Mouse (Mus musculus): ENCODE data around the gene Atp6v0a1. TPM values are rescaled to one million over a fixed set of nuclear protein-coding genes. Genes with fewer than 3 reads are reported as not detected.

Gene Atp6v0a1
- polyA plus RNA-seq, 1 experiment = 22.8 TPM

GRCm38 (mm10) chr11:101046440-101046839, 37.2 kb downstream of the Atp6v0a1 start:
- peaks cover 48% of the 10 kb centered on the region for H3K36me3 ChIP-seq (ENCODE audit: control insufficient read depth, insufficient read depth)

GRCm38 (mm10) chr11:101047502-101047901, 38.2 kb downstream of the Atp6v0a1 start:
- peaks cover 45% of the 10 kb centered on the region for H3K36me3 ChIP-seq (ENCODE audit: control insufficient read depth, insufficient read depth)
- H3K79me3 ChIP-seq (ENCODE audit: low read depth) = no peaks in the 10 kb centered on the region
- H3ac ChIP-seq (ENCODE audit: control insufficient read depth, insufficient read length, low read depth) = no peak overlapping the region
- no peak overlapping the region for H3K4me3 ChIP-seq (ENCODE audit: insufficient read depth, poor library complexity, severe bottlenecking)
- no peak for TF ChIP-seq MYOG (IDR thresholded peaks at IDR 0.05; ENCODE audit: control insufficient read depth, extremely low read depth, insufficient read length)
- no peak for TF ChIP-seq CTCF (IDR thresholded peaks at IDR 0.05; ENCODE audit: control insufficient read depth, insufficient read depth, insufficient read length)
- no peak for TF ChIP-seq FOSL1 (IDR thresholded peaks at IDR 0.05; ENCODE audit: insufficient read depth, low read length, poor library complexity, severe bottlenecking)
- no peak for TF ChIP-seq USF1 (IDR thresholded peaks at IDR 0.05; ENCODE audit: low read depth)
- no peak for TF ChIP-seq CEBPB (IDR thresholded peaks at IDR 0.05; ENCODE audit: low read depth)
- no peak for TF ChIP-seq MYOD1 (IDR thresholded peaks at IDR 0.05; ENCODE audit: control insufficient read depth, insufficient read length, low read depth)
- TF ChIP-seq MAX (IDR thresholded peaks at IDR 0.05) = no peak
- no peaks in the 10 kb centered on the region for H3K27me3 ChIP-seq (ENCODE audit: control insufficient read depth, insufficient read depth, insufficient read length)
- no peaks in the 10 kb centered on the region for H3K79me2 ChIP-seq (ENCODE audit: control insufficient read depth, insufficient read depth)

More at GRCm38 (mm10) chr11:101046440-101046839, 37.2 kb downstream of the Atp6v0a1 start:
- H3ac ChIP-seq (ENCODE audit: control insufficient read depth, insufficient read length, low read depth) = no peak overlapping the region
- TF ChIP-seq USF1 (IDR thresholded peaks at IDR 0.05; ENCODE audit: low read depth) (no peak), MYOG (IDR thresholded peaks at IDR 0.05; ENCODE audit: control insufficient read depth, extremely low read depth, insufficient read length) (no peak), MYOD1 (IDR thresholded peaks at IDR 0.05; ENCODE audit: control insufficient read depth, insufficient read length, low read depth) (no peak), CEBPB (IDR thresholded peaks at IDR 0.05; ENCODE audit: low read depth) (no peak), FOSL1 (IDR thresholded peaks at IDR 0.05; ENCODE audit: insufficient read depth, low read length, poor library complexity, severe bottlenecking) (no peak), MAX (IDR thresholded peaks at IDR 0.05) (no peak), CTCF (IDR thresholded peaks at IDR 0.05; ENCODE audit: control insufficient read depth, insufficient read depth, insufficient read length) (no peak)
- H3K27me3 ChIP-seq (ENCODE audit: control insufficient read depth, insufficient read depth, insufficient read length) = no peaks in the 10 kb centered on the region
- H3K79me2 ChIP-seq (ENCODE audit: control insufficient read depth, insufficient read depth) = no peaks in the 10 kb centered on the region
- no peaks in the 10 kb centered on the region for H3K79me3 ChIP-seq (ENCODE audit: low read depth)
- H3K4me3 ChIP-seq (ENCODE audit: insufficient read depth, poor library complexity, severe bottlenecking) = no peak overlapping the region

- H3K4me3 ChIP-seq (ENCODE audit: insufficient read depth, poor library complexity, severe bottlenecking) = no peak overlapping the region
- peaks cover 32% of the 10 kb centered on the region for H3K36me3 ChIP-seq (ENCODE audit: control insufficient read depth, insufficient read depth)
Measured at GRCm38 (mm10) chr11:101050359-101050758, 41.1 kb downstream of the Atp6v0a1 start.

GRCm38 (mm10) chr11:101051051-101051493, 41.8 kb downstream of the Atp6v0a1 start:
- no peak overlapping the region for H3K4me3 ChIP-seq (ENCODE audit: insufficient read depth, poor library complexity, severe bottlenecking)
- H3K79me2 ChIP-seq (ENCODE audit: control insufficient read depth, insufficient read depth) = no peaks in the 10 kb centered on the region
- peaks cover 24% of the 10 kb centered on the region for H3K36me3 ChIP-seq (ENCODE audit: control insufficient read depth, insufficient read depth)

More at GRCm38 (mm10) chr11:101050359-101050758, 41.1 kb downstream of the Atp6v0a1 start:
- Histone ChIP-seq H3ac (ENCODE audit: control insufficient read depth, insufficient read length, low read depth) (no peak overlapping the region), H3K27me3 (ENCODE audit: control insufficient read depth, insufficient read depth, insufficient read length) (no peaks in the 10 kb centered on the region), H3K79me3 (ENCODE audit: low read depth) (no peaks in the 10 kb centered on the region), H3K79me2 (ENCODE audit: control insufficient read depth, insufficient read depth) (no peaks in the 10 kb centered on the region)
- TF ChIP-seq MAX (IDR thresholded peaks at IDR 0.05) (no peak), USF1 (IDR thresholded peaks at IDR 0.05; ENCODE audit: low read depth) (no peak), CEBPB (IDR thresholded peaks at IDR 0.05; ENCODE audit: low read depth) (no peak), FOSL1 (IDR thresholded peaks at IDR 0.05; ENCODE audit: insufficient read depth, low read length, poor library complexity, severe bottlenecking) (no peak), CTCF (IDR thresholded peaks at IDR 0.05; ENCODE audit: control insufficient read depth, insufficient read depth, insufficient read length) (no peak), MYOG (IDR thresholded peaks at IDR 0.05; ENCODE audit: control insufficient read depth, extremely low read depth, insufficient read length) (no peak), MYOD1 (IDR thresholded peaks at IDR 0.05; ENCODE audit: control insufficient read depth, insufficient read length, low read depth) (no peak)

GRCm38 (mm10) chr11:101051617-101052016, 42.4 kb downstream of the Atp6v0a1 start:
- Histone ChIP-seq H3ac (ENCODE audit: control insufficient read depth, insufficient read length, low read depth) (no peak overlapping the region), H3K79me2 (ENCODE audit: control insufficient read depth, insufficient read depth) (no peaks in the 10 kb centered on the region), H3K79me3 (ENCODE audit: low read depth) (no peaks in the 10 kb centered on the region), H3K36me3 (ENCODE audit: control insufficient read depth, insufficient read depth) (peaks cover 19% of the 10 kb centered on the region), H3K4me3 (ENCODE audit: insufficient read depth, poor library complexity, severe bottlenecking) (no peak overlapping the region), H3K27me3 (ENCODE audit: control insufficient read depth, insufficient read depth, insufficient read length) (no peaks in the 10 kb centered on the region)
- TF ChIP-seq MYOD1 (IDR thresholded peaks at IDR 0.05; ENCODE audit: control insufficient read depth, insufficient read length, low read depth) (no peak), FOSL1 (IDR thresholded peaks at IDR 0.05; ENCODE audit: insufficient read depth, low read length, poor library complexity, severe bottlenecking) (no peak), CTCF (IDR thresholded peaks at IDR 0.05; ENCODE audit: control insufficient read depth, insufficient read depth, insufficient read length) (no peak), MAX (IDR thresholded peaks at IDR 0.05) (no peak), MYOG (IDR thresholded peaks at IDR 0.05; ENCODE audit: control insufficient read depth, extremely low read depth, insufficient read length) (no peak), USF1 (IDR thresholded peaks at IDR 0.05; ENCODE audit: low read depth) (no peak), CEBPB (IDR thresholded peaks at IDR 0.05; ENCODE audit: low read depth) (no peak)

More at GRCm38 (mm10) chr11:101051051-101051493, 41.8 kb downstream of the Atp6v0a1 start:
- TF ChIP-seq MYOG (IDR thresholded peaks at IDR 0.05; ENCODE audit: control insufficient read depth, extremely low read depth, insufficient read length) (no peak), MAX (IDR thresholded peaks at IDR 0.05) (no peak), MYOD1 (IDR thresholded peaks at IDR 0.05; ENCODE audit: control insufficient read depth, insufficient read length, low read depth) (no peak), FOSL1 (IDR thresholded peaks at IDR 0.05; ENCODE audit: insufficient read depth, low read length, poor library complexity, severe bottlenecking) (no peak), CTCF (IDR thresholded peaks at IDR 0.05; ENCODE audit: control insufficient read depth, insufficient read depth, insufficient read length) (no peak), USF1 (IDR thresholded peaks at IDR 0.05; ENCODE audit: low read depth) (no peak), CEBPB (IDR thresholded peaks at IDR 0.05; ENCODE audit: low read depth) (no peak)
- Histone ChIP-seq H3K27me3 (ENCODE audit: control insufficient read depth, insufficient read depth, insufficient read length) (no peaks in the 10 kb centered on the region), H3ac (ENCODE audit: control insufficient read depth, insufficient read length, low read depth) (no peak overlapping the region), H3K79me3 (ENCODE audit: low read depth) (no peaks in the 10 kb centered on the region)

Measured in C2C12 (cell line).